Mouse (Mus musculus) retina, adult 2 months (tissue): ENCODE results near the gene Rd3l.

Experiments used
- DNase-seq: peaks from one replicate; pipeline ENCODE4 v3.0.0-alpha.2; 2012; ENCODE audit warnings: low read depth, low spot score

The Rd3l gene

DNA sequence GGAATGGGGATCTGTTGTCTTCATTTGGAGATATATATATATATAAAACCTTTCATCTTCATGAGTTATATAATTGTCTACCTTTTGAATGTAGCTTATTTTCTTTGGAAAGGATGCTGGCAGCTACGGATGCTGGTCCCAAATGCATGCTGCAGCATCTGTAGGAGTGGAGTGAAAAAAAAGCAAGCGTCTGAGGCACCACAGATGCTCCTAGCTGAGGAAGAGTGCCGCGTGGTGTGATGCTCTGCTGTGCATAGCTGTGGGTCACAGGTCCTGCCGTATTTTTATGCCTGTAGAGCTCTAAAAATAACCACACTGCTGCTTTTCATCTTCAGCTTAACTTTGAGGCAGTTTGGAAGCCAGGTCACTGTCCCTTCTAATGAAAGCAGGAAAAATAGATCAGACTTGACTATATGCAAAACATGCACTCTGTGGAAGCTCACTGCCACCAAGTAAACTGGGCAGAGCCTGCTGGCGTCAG is at the start of gene Rd3l:
TSS of gene Rd3l (minus strand) at position 431 of the 481 bp plus-strand sequence.
- no peak for DNase-seq

DNA sequence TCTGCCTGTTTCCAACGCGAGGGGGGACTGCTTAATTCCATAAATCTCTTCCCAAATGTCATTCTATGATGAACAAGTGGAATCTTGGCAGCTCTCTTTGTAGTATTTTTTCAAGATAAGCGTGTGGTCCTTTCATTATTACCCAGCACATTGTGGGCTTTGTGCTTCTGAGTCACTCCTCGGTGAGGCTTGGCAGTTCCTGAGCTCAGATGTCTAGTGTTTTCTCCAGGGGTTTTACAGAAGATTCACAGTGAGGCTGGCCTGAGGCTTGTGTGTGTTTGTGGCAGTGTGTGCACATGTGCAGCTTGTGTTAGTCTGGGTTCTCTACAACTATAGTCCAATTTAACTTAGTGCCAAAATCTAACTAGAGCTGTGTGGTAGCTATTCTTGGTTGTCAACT is 46.3 kb upstream of the Rd3l start:
- DNase-seq: no peak

DNA sequence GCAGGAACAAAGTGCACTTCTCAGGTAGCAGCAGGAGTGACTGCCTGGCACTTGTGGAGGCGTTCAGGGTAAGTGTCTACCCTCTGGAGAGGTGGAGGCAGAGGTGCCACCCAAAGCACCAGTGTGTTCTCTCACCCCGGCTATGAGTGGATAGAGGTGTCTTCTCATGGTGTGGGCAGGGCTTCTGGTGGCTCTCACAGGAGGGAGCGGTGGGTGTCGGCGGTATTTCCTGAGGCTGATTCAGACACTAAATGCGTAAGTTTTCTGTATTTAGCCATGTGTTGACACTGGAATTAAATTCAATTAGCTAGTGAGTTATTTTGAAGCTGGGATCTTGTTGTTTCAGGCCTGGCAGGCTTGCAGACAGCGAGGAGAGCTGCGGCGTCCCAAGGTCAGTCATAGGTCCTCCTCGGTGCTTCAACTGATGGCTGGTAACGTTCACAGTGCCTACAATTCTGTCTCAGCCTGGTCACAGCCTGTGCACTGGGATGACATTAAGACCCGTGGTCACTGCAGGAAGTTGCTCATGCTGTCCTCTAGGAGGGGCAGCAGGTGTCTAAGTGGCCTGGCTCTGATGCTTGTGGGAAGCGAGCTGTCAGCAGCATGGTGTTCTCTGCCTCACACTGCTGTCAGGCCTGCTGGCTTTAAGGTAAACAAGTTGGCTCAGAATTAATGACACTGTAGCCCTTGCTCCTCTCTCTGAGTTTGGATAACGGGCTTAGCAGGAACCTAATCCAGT is 45.0 kb upstream of the Rd3l start:
- DNase-seq: no peak

DNA sequence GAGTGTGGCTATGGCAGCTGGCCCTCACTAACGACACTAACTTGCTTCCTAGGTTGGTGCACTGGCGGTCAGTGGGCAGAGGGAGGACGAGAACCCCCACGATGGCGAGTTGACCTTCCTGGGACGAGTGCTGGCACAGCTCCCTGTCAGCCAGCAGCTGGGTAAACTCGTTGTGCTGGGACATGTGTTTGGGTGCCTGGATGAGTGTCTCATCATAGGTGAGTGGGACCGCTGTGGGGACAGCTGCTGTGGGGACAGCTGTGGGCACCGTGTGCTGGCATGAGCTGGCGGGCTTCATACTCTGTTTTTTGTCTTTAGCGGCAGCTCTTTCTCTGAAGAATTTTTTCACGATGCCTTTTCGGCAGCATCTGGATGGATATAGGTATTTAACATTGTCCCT is 44.3 kb upstream of the Rd3l start:
- DNase-seq: no peak

DNA sequence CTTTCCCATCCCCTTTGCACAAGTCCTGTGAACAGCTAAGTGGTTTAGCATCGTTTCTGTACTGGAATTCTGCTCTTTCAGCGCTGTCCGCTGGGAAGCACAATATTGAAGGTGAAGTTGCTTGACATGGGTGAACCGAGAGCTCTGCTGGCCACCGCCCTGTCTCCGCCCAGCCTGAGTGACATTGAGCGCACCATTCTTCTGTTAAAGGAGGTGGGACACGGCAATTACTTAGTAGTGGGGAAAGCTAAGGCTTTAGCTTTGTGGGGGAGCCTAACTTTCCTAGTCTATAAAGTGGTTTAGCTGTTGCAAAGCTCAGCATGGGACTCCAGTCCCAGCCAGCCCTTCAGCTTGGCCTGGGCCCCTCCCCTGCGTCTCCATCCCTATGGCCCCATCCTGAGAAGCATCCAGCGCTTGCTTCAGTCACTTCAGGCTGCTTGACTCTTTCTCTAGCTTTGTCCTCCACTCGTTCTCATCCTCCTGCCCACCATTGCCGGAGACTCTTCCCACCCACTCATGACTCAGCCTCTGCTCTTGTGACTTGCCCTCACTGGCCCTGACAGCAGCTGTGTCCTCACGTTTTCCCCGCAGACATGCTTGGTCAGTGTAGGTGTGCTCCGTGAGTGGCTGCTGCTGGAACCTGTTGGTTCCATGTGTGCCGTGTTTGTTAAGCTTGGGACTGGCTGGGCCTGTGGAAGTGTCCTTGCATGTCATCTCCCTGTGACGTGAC is 43.6 kb upstream of the Rd3l start:
- DNase-seq: no peak

DNA sequence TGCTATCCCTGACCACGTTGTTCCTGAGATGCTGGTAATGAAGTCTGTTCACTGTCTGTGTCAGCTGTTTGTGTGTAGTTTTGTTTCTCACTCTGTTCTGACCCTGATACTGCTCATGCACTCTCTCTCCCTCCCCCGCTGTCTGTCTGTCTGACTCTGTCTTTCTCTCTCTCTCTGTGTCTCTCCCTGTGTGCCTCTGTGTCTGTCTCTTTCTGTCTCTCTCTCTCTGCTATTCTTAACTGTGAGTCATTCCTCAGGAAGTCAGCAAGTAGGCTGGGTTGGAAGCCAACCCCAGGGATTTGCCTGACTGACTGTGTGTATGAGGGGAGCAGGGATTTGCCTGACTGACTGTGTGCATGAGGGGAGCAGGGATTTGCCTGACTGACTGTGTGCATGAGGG is 42.2 kb upstream of the Rd3l start:
- no peak for DNase-seq

DNA sequence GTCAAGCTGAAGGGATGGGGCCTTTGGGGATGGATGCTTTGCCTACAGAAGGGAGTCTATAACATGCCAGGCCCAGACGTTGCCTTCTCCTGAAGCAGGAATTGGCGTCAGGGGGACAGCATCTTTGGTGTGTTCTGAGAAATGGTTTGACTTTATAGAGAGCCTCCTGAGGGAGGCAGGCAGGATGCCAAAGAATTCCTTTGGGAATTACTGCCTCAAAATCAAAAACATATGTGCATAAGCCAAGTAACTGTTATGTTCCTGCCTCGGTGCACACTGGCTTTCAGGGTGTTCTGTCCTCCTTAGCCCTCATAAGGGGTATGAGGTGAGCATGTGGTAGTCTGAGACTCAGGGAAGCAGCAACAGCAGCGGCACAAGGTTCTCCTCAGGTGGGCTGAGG is 35.2 kb upstream of the Rd3l start:
- DNase-seq: no peak

DNA sequence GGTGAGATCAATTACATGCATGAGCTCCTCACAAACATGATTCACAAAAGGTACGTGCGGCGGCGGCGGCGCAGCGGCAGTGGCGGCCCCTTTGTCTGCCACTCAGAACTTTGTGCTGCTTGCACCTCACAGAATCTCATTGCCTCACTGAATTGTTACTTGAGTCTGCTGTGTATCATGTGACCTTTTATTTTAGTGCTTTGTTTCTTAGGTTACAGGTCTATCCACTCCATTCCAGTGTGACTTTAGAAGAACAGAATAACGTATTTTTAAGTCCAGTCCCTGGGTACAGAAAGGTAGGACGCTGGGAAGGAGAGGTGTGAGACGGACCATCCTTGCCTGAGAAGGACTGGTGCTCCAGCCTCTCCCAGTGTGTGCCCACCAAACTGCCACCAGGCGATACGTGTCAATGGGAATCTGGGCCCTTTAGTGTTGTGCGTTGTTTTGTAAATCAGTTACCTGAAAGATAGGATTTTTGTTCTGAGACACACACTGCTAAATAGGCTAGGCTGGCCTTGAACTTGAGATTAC is 32.2 kb upstream of the Rd3l start:
- DNase-seq: no peak

DNA sequence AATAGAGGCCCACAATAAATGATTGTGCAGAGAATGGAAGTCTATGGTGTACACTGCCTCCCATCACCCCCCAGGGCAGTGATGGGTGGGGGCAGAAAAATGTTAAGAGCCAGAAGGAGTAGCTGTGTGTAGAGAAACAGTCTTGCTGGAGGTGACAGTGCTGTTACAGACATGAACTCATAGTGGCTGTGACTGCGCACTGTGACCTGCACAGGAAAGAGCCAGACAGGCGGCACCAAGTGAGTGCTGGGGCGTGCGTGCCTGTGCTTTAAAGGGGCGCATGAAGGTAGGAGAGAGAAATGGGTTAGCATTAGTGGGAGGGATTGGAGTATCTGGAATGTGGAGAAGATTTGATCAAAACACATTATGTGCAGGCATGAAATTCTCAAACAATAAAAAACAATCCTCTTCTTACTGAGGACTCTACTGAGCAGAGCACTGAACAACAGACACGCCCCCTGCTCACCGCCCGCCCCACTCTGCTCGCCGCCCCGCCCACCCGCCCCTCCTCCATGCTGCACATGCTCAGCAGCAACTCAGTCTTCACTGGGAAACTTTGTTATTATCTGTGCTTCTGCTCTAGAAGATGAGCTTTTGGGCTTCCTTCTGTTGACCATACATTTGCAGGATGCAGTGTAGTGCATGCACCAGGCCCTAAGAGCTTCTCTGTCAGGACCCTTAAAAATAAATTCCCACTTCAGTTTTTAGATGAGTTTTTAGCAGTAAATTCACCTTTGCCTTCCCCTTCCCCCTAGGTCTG is 31.6 kb upstream of the Rd3l start:
- DNase-seq: no peak

DNA sequence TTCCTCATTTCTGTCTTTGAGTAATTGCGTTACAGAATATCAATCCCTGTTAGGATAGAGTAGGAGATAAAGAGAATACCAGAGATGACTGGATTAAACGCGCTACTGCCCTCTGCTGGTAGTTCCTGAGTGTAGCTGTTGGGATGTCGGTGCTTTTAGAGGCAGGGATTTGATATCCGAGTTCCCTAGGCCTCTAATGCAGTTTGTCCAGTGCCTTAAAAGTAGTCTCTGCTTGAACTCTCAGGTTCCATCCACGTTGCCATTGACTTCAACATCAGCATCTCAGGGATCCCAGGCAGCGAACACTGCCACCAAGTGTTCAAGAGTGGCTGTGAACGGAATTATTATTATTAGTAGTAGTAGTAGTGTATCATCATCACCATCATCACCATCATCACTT is 20.1 kb upstream of the Rd3l start:
- peak; percentile 80 for DNase-seq

DNA sequence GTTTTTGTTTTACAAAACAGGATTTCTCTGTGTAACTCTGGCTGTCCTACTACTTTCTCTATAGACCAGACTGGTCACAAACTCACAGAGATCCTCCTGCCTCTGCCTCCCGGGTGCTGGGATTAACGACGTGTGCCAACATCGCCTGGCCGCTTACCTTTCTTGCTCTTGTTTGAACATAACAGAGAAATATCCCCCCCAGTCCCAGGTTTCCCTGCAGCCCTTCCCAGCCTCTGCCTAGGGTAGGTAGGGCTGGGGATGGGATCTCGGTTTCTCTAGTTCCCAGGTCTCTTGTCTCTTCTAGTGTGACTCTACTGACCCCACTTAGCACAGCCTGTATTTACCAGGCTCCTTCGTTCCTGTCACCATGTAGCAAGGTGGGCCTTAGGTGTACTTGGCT is 18.6 kb upstream of the Rd3l start:
- no peak for DNase-seq

DNA sequence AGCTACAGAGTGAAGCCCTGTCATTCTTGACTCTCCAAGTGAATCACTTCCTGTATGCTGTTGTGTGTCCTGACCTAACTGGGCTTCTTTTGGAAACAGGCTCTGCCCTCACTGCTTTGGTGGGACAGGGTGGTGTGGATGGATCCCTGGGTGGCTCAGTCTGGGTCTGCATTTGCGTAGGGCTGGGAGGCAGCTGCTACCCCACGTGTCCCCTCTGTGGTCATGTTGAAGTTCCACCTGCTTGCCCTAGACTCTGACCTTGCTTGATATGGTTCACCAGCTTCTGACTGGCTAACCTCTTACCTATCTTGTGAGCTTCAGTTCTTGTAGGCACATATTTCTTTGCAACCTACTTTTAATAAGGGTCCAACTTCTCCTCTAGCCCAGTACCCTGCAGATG is 14.0 kb upstream of the Rd3l start:
- no peak for DNase-seq

DNA sequence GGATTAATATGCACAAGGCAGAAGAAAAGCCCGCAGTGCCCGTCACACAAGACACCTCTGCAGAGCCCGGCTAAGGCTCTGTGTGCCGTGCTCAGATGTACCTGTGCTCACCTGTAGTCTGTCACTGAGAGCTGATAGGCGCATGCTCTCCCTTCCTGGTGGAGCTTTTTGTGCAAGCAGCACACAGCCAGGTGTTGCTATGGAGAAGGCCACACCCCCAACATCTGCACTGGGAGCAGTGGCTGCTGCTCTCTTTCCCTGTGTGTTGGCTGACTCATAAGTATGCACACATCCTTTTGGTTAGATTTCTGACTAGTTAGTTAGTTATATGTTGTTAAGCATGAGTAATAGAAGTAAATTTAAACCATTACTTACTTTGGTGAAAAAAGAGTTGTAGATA is 11.5 kb upstream of the Rd3l start:
- no peak for DNase-seq

DNA sequence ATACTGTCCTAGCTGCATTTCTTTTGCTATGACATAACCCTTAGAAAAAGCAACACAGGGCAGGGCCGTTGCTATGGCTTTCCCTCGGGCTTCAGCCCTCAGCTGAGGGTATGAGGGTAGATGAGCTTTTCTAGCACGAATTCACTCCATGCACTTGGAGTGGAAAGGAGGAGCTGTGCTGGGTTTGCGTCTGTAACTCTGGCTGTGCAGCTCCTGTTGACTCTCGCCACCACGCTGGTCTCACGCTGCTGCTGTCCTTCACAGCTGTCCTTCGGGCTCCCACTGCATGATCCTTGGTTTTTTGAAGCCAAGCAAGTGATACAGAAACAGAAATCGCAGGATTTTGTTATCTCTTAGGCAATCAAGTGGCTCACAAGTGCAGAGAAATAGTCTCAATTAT is 5.6 kb upstream of the Rd3l start:
- no peak for DNase-seq

DNA sequence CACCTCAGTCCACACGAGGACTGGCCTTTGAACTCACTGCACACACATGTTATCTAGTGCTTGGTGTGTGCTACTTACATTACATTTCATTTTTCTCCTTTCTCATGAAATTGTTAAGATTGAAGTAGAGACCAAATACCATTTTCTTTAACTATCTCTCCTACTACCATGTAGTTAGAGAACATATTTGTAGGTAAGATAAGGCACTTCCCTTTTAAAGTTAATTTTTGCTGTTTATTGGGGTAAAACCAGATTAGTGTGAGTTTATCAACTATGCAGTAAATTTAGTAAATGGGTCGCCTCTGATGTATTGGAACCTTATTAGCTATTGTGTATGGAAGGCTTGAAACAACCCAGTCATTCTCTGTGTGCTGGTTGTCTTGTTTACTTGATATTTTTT is 2.0 kb upstream of the Rd3l start:
- DNase-seq: no peak

DNA sequence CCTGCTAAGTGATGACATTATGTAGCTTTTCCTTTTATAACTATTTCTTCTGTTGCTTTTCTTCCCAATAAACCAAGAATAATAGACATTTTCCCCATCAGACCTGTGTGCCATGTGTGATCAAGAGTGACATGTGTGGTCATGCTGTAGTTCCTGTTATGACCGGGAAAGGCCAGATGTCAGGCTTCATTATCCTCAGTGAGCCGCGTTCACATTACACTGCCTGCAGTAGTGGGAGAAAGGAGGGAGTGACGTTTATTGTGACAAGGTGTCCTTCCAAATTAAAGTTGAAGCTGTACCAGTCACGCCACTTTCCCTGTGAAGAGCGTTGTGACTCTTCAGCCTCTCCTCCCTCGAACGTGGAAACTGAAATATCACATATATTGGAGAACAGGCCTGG is 714 bp upstream of the Rd3l start:
- no peak for DNase-seq

DNA sequence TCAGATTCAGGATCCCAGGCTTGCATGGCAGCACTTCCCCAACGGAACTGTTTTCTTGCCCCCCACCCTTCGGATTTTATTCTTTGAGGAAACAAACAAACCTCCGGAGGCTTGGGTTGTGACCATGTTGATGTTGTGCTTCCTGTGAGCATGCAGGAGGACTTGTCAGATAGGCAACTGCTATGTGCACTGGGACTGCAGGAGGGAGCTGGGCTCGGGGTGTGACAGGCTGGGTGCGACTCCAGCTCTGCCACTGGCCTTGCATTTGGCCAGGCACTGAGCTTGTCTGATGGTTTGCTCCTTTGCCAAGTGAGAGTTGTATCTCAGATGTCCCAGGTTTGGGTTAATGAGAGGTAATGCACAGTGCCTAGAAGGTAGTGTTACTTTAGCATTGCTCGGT is 2.8 kb downstream of the Rd3l start:
- DNase-seq: no peak

DNA sequence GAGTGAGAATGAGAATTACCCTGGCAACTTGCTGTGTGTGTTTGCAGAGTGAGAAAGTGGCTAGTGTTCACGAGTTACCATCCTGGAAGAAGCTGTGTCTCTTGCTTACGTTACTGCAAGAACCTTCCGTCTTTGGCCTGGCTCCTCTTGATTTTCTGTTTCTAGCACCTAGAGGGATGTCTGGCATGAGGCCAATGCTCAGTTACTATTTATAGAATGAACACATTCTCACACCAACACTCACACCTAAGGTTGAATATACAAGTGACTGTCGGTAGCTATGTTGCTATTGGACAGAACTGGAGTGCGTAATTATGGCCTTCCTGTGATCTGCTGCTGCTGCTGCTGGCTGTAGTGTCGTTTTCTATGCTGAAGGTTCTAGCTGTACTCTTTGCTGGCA is 4.0 kb downstream of the Rd3l start:
- DNase-seq: no peak

DNA sequence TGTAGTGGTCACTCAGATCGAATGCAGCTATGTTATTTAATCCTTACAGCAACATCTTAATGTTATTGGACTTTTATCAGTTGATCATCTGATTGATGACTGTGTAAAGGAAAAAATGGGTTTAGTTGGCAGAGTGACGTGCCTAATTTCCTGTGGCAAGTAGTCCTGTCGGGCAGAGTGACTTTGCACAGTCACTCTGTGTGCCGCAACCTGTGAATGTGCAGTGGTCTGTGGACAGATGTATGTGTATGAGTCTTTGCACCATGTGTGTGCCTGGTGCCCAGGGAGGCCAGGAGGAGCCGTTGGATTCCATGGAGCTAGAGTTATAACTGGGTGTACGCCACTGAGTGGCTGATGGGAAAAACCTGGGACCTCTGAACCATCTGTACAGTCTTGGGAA is 6.5 kb downstream of the Rd3l start:
- DNase-seq: no peak

DNA sequence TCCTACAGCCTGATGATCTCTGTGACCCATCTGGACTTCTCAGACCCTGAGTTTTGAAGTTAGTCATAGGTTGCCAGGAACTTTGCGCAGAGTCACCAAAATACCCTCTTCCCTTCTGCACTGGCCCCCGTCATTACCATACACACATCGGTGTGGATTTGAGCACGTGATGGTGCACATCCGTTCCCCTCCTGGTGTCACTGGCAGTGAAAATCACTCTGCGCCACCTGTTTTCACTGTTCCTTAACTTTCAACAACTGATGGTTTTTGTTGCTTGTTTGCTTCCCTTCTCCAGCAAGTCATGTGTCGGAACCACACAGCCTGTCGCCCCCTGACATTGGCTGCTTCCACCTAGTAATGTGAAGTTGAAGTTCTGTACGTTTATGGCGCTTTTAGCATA is 8.6 kb downstream of the Rd3l start:
- no peak for DNase-seq

DNA sequence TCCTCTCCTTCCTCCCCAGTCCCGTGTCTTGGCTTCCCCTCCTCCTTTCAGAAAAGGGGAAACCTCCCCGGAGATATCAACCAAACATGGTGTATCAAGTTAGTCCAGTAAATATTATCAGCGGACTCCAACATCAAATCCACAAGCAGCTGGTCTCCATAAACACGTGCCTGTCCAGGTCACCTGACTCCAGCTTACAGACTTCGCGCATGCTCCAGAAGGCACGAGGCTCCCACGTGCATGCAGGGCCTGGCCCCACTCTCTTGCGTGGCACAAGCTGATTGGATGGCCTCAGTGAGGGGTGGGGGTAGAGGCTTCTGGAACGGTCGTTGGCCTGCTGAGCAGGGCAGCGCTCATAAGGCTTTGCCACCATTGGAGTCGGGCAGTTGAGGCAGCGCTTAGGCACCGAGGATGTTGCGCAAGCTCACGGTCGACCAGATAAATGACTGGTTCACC is 9.9 kb downstream of the Rd3l start, which contains the start of gene Tdrd9:
TSS of gene Tdrd9 (plus strand) at position 329 of the 456 bp plus-strand sequence.
- DNase-seq: no peak

DNA sequence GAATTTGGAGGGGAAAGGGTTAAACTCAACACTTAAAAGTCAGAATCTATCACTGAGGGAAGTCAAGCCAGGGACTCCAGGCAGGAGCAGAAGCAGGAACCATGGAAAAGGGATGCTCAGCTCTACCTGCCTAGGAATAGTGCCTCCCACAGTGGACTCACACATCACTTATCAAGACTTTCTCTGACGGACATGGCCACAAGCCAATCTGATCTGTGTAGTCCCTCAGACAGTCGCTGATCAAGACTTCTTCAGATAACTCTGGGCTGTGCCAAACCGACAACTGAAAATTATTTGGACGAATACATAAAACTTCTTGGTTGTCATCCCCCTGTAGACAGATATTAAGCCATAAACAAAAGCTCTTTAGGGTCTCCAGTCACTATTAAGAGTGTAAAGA is 11.0 kb downstream of the Rd3l start:
- no peak for DNase-seq
